Mouse (Mus musculus) hindbrain, embryonic 14.5 days (tissue): ENCODE results near the gene Sfta2. TPM values are rescaled to one million over a fixed set of nuclear protein-coding genes. Genes with fewer than 3 reads are reported as not detected.

Experiments
- ATAC-seq: fragments of 200-750 bp; cut with Nextera tagmentation; 2 replicates; pipeline ENCODE4 v1.8.0; 2017; ENCODE audit warnings: moderate number of reproducible peaks, mild to moderate bottlenecking, moderate TSS enrichment, moderate library complexity; ENCODE audit not compliant: low FRiP score
- DNase-seq: peaks from one replicate; pipeline ENCODE4 v3.0.0-alpha.2; 2015; ENCODE audit warnings: low spot score
- H3K27ac ChIP-seq: fragments of 300-500 bp; sonication (generic); 2 replicates; pipeline ENCODE4 v1.5.1; 2014; ENCODE audit warnings: mild to moderate bottlenecking, moderate library complexity
- H3K27me3 ChIP-seq: fragments of 300-500 bp; sonication (generic); 2 replicates; pipeline ENCODE4 v1.6.1; 2014; ENCODE audit warnings: mild to moderate bottlenecking, low read length, mixed read lengths; ENCODE audit not compliant: control insufficient read depth, insufficient read depth
- H3K36me3 ChIP-seq: fragments of 300-500 bp; sonication (generic); replicated peaks from 2 replicates; pipeline ENCODE4 v1.6.1; 2014; ENCODE audit not compliant: control insufficient read depth, insufficient read depth
- H3K4me1 ChIP-seq: fragments of 300-500 bp; sonication (generic); replicated peaks from 2 replicates; pipeline ENCODE4 v1.6.1; 2014; ENCODE audit warnings: antibody characterized with exemption, low read length, mixed read lengths; ENCODE audit not compliant: control insufficient read depth, insufficient read depth
- H3K4me2 ChIP-seq: fragments of 300-500 bp; sonication (generic); replicated peaks from 2 replicates; pipeline ENCODE4 v1.6.1; 2014; ENCODE audit warnings: mild to moderate bottlenecking, moderate library complexity
- H3K4me3 ChIP-seq: fragments of 300-500 bp; sonication (generic); replicated peaks from 2 replicates; pipeline ENCODE4 v1.5.1; 2014; ENCODE audit warnings: mild to moderate bottlenecking, low read length
- H3K9ac ChIP-seq: fragments of 300-500 bp; sonication (generic); 2 replicates; pipeline ENCODE4 v1.6.1; 2014
- H3K9me3 ChIP-seq: fragments of 300-500 bp; sonication (generic); 2 replicates; pipeline ENCODE4 v1.6.1; 2016; ENCODE audit warnings: low read length; ENCODE audit not compliant: control insufficient read depth
- WGBS: fragments of 180-500 bp; shearing (Covaris S2); extraction: QIAGEN DNeasy Blood & Tissue Kit; methylation state at CpG from one replicate; pipeline ENCODE4 v1.1.7; 2014; 5-methylcytosine and 5-hydroxymethylcytosine counted together
- polyA plus RNA-seq: library from polyadenylated mRNA; unstranded; fragments of >200 nt; fragmentation: Nextera tagmentation; extraction: Ambion mirVana; gene quantifications from 2 replicates; pipeline ENCODE4 v1.2.1, GENCODE M21; 2014

Gene Sfta2
- polyA plus RNA-seq, 1 experiment from 2014 or later: not detected

GRCm38 (mm10) chr17:35696691-35697090 lies 95.3 kb downstream of the Sfta2 start:
- DNase-seq (no peak), ATAC-seq (no peak)
- peaks cover 27% of the 10 kb centered on the region for H3K36me3 ChIP-seq
- H3K4me1 ChIP-seq: peaks cover 34% of the 10 kb centered on the region
- no peaks in the 10 kb centered on the region for H3K27me3 ChIP-seq
- WGBS: 59% methylated on average over 6 of the region's 6 CpGs
- no peaks in the 10 kb centered on the region for H3K9me3 ChIP-seq
- peak overlapping the region; percentile 71 for H3K9ac ChIP-seq
- peak overlapping the region; percentile 97 for H3K27ac ChIP-seq
- peak overlapping the region; percentile 36 for H3K4me3 ChIP-seq
- H3K4me2 ChIP-seq: peak overlapping the region; percentile 73

DNA sequence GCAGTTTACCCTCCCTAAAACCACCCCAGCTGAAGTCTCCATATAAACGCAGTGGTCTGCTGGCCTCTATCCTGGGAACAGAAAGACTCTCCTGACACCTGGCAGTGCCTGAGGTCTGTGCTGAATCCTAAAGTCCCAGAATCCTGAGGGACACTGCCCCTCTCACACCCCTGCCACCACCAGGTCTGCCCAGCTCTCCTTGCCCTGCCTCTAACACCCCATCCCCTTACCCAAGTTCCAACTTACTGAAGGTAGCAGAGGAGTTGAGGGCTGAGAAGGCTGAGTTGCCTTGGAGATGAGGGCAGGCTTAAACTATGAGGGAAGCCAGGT lies 96.0 kb downstream of the Sfta2 start:
- WGBS: 15% methylated on average over 1 of the region's 1 CpGs
- no peak for DNase-seq
- Histone ChIP-seq H3K4me3 (peak overlapping the region; percentile 36), H3K4me2 (peak overlapping the region; percentile 73), H3K27me3 (no peaks in the 10 kb centered on the region), H3K9me3 (no peaks in the 10 kb centered on the region), H3K9ac (peak overlapping the region; percentile 71), H3K27ac (peak overlapping the region; percentile 97), H3K36me3 (peaks cover 20% of the 10 kb centered on the region), H3K4me1 (peaks cover 35% of the 10 kb centered on the region)
- ATAC-seq: no peak

- Histone ChIP-seq H3K27ac (peak overlapping the region; percentile 97), H3K27me3 (no peaks in the 10 kb centered on the region), H3K36me3 (peaks cover 15% of the 10 kb centered on the region), H3K4me2 (peak overlapping the region; percentile 73), H3K4me3 (peak overlapping the region; percentile 36), H3K4me1 (peaks cover 37% of the 10 kb centered on the region), H3K9me3 (no peaks in the 10 kb centered on the region), H3K9ac (peak overlapping the region; percentile 71)
- ATAC-seq (peak; percentile 65), DNase-seq (peak; percentile 66)
- WGBS: 2% methylated on average over 16 of the region's 16 CpGs
These were observed 96.6 kb downstream of the Sfta2 start for GRCm38 (mm10) chr17:35697759-35698500.

GRCm38 (mm10) chr17:35698501-35698883 lies 97.1 kb downstream of the Sfta2 start:
- peak overlapping the region; percentile 71 for H3K9ac ChIP-seq
- peak overlapping the region; percentile 36 for H3K4me3 ChIP-seq
- H3K27me3 ChIP-seq: no peaks in the 10 kb centered on the region
- no peaks in the 10 kb centered on the region for H3K9me3 ChIP-seq
- peaks cover 9% of the 10 kb centered on the region for H3K36me3 ChIP-seq
- DNase-seq (no peak), ATAC-seq (no peak)
- peak overlapping the region; percentile 97 for H3K27ac ChIP-seq
- WGBS: 15% methylated on average over 5 of the region's 5 CpGs
- peaks cover 37% of the 10 kb centered on the region for H3K4me1 ChIP-seq
- H3K4me2 ChIP-seq: peak overlapping the region; percentile 73

DNA sequence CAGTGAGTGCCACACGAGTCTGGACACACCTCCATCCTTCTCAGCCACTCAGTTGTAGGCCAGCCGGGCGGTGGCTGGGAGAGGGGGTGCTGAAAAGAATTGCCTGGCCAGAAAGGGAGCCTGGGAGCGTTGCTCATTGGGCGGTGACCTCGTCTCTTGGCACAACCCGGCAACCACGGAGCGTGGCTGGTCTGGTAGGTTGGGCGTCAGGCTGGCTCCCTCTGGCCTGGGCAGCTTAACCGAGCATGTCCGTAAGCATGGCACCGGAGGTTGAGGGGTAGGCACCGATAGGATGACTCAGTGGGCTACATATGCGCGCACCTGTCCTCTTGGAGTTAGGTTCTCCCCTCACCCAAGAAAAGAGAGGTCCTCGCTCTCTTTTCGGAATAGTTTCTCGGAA lies 98.6 kb downstream of the Sfta2 start:
- WGBS: 2% methylated on average over 19 of the region's 19 CpGs
- H3K9ac ChIP-seq: peak overlapping the region; percentile 79
- ATAC-seq: peak; percentile 6; the same call in 1 of the 2 replicates
- peak overlapping the region; percentile 58 for H3K4me3 ChIP-seq
- peak overlapping the region; percentile 73 for H3K4me2 ChIP-seq
- peaks cover 51% of the 10 kb centered on the region for H3K4me1 ChIP-seq
- peaks cover 3% of the 10 kb centered on the region; the same call in 1 of the 2 replicates for H3K36me3 ChIP-seq
- no peaks in the 10 kb centered on the region for H3K9me3 ChIP-seq
- DNase-seq: peak; percentile 51
- no peaks in the 10 kb centered on the region for H3K27me3 ChIP-seq
- peak overlapping the region; percentile 97 for H3K27ac ChIP-seq

Other genes with a start within 250 kb of the Sfta2 start
- gene H2-Q4, start 221.9 kb upstream of the Sfta2 start, polyA plus RNA-seq: 0.59 and 0.74 TPM in 2 replicates
- gene H2-Q6, start 176.7 kb upstream of the Sfta2 start, polyA plus RNA-seq: 0.44 and 0.71 TPM in 2 replicates
- gene H2-Q7, start 162.4 kb upstream of the Sfta2 start, polyA plus RNA-seq: 2.8 and 2.9 TPM in 2 replicates
- gene H2-Q10, start 131.5 kb upstream of the Sfta2 start, polyA plus RNA-seq: not detected in 2 replicates
- not detected in 2 replicates for gene Pou5f1, start 95.5 kb upstream of the Sfta2 start, polyA plus RNA-seq
- gene Tcf19, start 84.7 kb upstream of the Sfta2 start, polyA plus RNA-seq: 12.3 and 16.5 TPM in 2 replicates
- gene Cchcr1, start 84.4 kb upstream of the Sfta2 start, polyA plus RNA-seq: 2.8 and 3.5 TPM in 2 replicates
- gene Psors1c2, start 68.3 kb upstream of the Sfta2 start, polyA plus RNA-seq: 0.26 and 0.72 TPM in 2 replicates
- 0.22 and 0.25 TPM in 2 replicates for gene Cdsn, start 49.4 kb upstream of the Sfta2 start, polyA plus RNA-seq
- not detected in 2 replicates for gene 2300002M23Rik, start 34.1 kb upstream of the Sfta2 start, polyA plus RNA-seq
- gene Gm9573, start 25.1 kb downstream of the Sfta2 start, polyA plus RNA-seq: not detected in 2 replicates
- 0.09 TPM in 1 of 2 replicates, not detected in the other for gene Mucl3, start 42.1 kb downstream of the Sfta2 start, polyA plus RNA-seq
- 14.8 and 14.9 TPM in 2 replicates for gene Vars2, start 66.0 kb downstream of the Sfta2 start, polyA plus RNA-seq
- gene Gtf2h4, start 72.2 kb downstream of the Sfta2 start, polyA plus RNA-seq: 21.3 and 22.8 TPM in 2 replicates
- gene Ddr1, start 103.1 kb downstream of the Sfta2 start, polyA plus RNA-seq: 62.7 and 72.5 TPM in 2 replicates
- gene Ier3, start 220.1 kb downstream of the Sfta2 start, polyA plus RNA-seq: 6.6 and 7.5 TPM in 2 replicates
- gene Flot1, start 221.7 kb downstream of the Sfta2 start, polyA plus RNA-seq: 86.3 and 96.6 TPM in 2 replicates
- 1,664 and 1,709 TPM in 2 replicates for gene Tubb5, start 236.8 kb downstream of the Sfta2 start, polyA plus RNA-seq
- gene Mdc1, start 240.0 kb downstream of the Sfta2 start, polyA plus RNA-seq: 9.2 and 10.7 TPM in 2 replicates